Comparison of ENCODE assay signal across 8 mouse cellular contexts in the genomic region with DNA sequence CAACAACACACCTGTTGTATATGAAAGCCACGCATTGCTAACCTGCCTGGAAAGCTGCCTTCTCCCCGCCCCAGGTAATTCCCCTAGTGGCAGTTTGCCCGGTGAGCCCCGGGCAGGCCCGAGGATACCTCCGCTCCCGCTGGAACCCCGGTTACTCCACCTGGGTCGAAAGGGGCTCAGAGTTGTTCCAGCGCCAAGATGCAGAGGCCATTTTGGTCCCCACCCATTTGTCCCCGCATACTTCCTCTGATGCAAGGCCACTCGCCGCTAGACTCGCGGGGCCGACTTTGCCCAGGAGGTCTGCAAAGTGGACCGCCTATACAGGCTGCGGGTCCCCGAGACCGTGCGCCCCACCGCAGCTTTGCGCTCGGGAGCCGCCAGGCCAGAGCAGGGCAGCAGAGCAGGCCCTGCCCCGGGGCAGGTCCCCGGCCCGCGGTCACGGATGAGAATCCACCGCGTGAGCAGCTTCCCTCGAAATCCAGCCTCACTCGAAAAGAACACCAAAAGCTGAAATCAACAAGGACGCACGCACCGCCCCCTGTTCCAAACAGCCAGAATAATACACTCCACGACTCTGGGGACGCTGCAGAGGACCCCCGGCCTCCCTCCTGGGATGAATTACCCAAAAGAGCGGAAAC. TPM values are rescaled to one million over a fixed set of nuclear protein-coding genes. Genes with fewer than 3 reads are reported as not detected.
DNase-seq lines count a peak whose midpoint lies in the region; ATAC-seq and TF ChIP-seq lines count a peak whose summit lies in the region.

No protein-coding gene starts in this region.

- ATAC-seq in erythroblast, adult 5-6 weeks (replicated peaks; ENCODE audit: low FRiP score, poor library complexity, severe bottlenecking): no peak
- peak; percentile 60; the same call in 1 of the 2 replicates for ATAC-seq in hindbrain, embryonic 14.5 days (ENCODE audit: low FRiP score)
- no peak for ATAC-seq in limb, embryonic 14.5 days (ENCODE audit: low FRiP score, low read depth)
- ATAC-seq in megakaryocyte-erythroid progenitor cell, adult 5-6 weeks (replicated peaks; ENCODE audit: low FRiP score, low TSS enrichment, poor library complexity, severe bottlenecking): no peak

- peaks cover 55% of the 10 kb centered on the region for H3K27me3 ChIP-seq in erythroblast, embryonic 14.5 days (ENCODE audit: control insufficient read depth)
- peaks cover 60% of the 10 kb centered on the region for H3K27me3 ChIP-seq in embryonic facial prominence, embryonic 10.5 days (replicated peaks; ENCODE audit: low read depth, poor library complexity, severe bottlenecking)
- peaks cover 60% of the 10 kb centered on the region for H3K27me3 ChIP-seq in hindbrain, embryonic 14.5 days (ENCODE audit: control insufficient read depth, insufficient read depth, low read length)
- peaks cover 41% of the 10 kb centered on the region for H3K27me3 ChIP-seq in limb, embryonic 14.5 days (ENCODE audit: control insufficient read depth, insufficient read depth, low read length)
- peaks cover 23% of the 10 kb centered on the region for H3K27me3 ChIP-seq in myocyte (ENCODE audit: control insufficient read depth, insufficient read depth, insufficient read length)

- H3K9ac ChIP-seq in ES-E14 (ENCODE audit: insufficient read depth, low read depth, low read length, poor library complexity, severe bottlenecking): peak overlapping the region; percentile 83
- H3K9ac ChIP-seq in hindbrain, embryonic 14.5 days: peak overlapping the region; percentile 55
- peak overlapping the region; percentile 51 for H3K9ac ChIP-seq in limb, embryonic 14.5 days (ENCODE audit: low read depth, low read length, severe bottlenecking)

- H3K9me3 ChIP-seq in erythroblast, embryonic 14.5 days (ENCODE audit: control insufficient read depth, low read length): no peaks in the 10 kb centered on the region; the same call in 1 of the 2 replicates
- no peaks in the 10 kb centered on the region for H3K9me3 ChIP-seq in ES-E14 (ENCODE audit: control insufficient read depth, insufficient read depth, low read depth, low read length)
- no peaks in the 10 kb centered on the region for H3K9me3 ChIP-seq in embryonic facial prominence, embryonic 10.5 days
- no peaks in the 10 kb centered on the region for H3K9me3 ChIP-seq in hindbrain, embryonic 14.5 days (ENCODE audit: control insufficient read depth, low read length)
- H3K9me3 ChIP-seq in limb, embryonic 14.5 days (ENCODE audit: control insufficient read depth, low read length): no peaks in the 10 kb centered on the region

- peak overlapping the region; percentile 30 for H3ac ChIP-seq in myocyte (ENCODE audit: control insufficient read depth, insufficient read length)

- WGBS in embryonic facial prominence, embryonic 10.5 days: under 1% methylated on average over 41 of the region's 41 CpGs
- 1% methylated on average over 41 of the region's 41 CpGs for WGBS in hindbrain, embryonic 14.5 days
- WGBS in limb, embryonic 14.5 days: 2% methylated on average over 32 of the region's 41 CpGs

- peak overlapping the region; percentile 60 for H3K4me3 ChIP-seq in erythroblast, embryonic 14.5 days (replicated peaks)
- H3K4me3 ChIP-seq in ES-E14 (ENCODE audit: insufficient read depth in 1 of 2, low read depth in 1 of 2, low read length in 2 of 2, poor library complexity in 1 of 2, severe bottlenecking in 1 of 2): peak overlapping the region; percentile 86 to 95
- H3K4me3 ChIP-seq in embryonic facial prominence, embryonic 10.5 days: peak overlapping the region; percentile 74
- H3K4me3 ChIP-seq in hindbrain, embryonic 14.5 days (replicated peaks; ENCODE audit: low read length): peak overlapping the region; percentile 57
- peak overlapping the region; percentile 56 for H3K4me3 ChIP-seq in limb, embryonic 14.5 days (replicated peaks; ENCODE audit: low read length)
- H3K4me3 ChIP-seq in myocyte: peak overlapping the region; percentile 20

- peaks cover 7% of the 10 kb centered on the region for H3K4me1 ChIP-seq in erythroblast, embryonic 14.5 days (ENCODE audit: control insufficient read depth)
- peaks cover 0 to 3% of the 10 kb centered on the region in 2 experiments; a peak in 1 of 4 replicates for H3K4me1 ChIP-seq in ES-E14 (ENCODE audit: control insufficient read depth in 2 of 2, insufficient read depth in 2 of 2, low read length in 2 of 2, poor library complexity in 1 of 2)
- peaks cover 20% of the 10 kb centered on the region for H3K4me1 ChIP-seq in embryonic facial prominence, embryonic 10.5 days
- H3K4me1 ChIP-seq in hindbrain, embryonic 14.5 days (replicated peaks; ENCODE audit: control insufficient read depth, insufficient read depth, low read length): peaks cover 13% of the 10 kb centered on the region
- H3K4me1 ChIP-seq in limb, embryonic 14.5 days (ENCODE audit: control insufficient read depth, insufficient read depth, low read length): peaks cover 7% of the 10 kb centered on the region

- no peaks in the 10 kb centered on the region; the same call in 1 of the 2 replicates for H3K36me3 ChIP-seq in erythroblast, embryonic 14.5 days (ENCODE audit: control insufficient read depth)
- H3K36me3 ChIP-seq in ES-E14 (ENCODE audit: control insufficient read depth, insufficient read depth, low read length, poor library complexity, severe bottlenecking) (no peaks in the 10 kb centered on the region), myocyte (ENCODE audit: control insufficient read depth, insufficient read depth) (no peaks in the 10 kb centered on the region)
- H3K36me3 ChIP-seq in embryonic facial prominence, embryonic 10.5 days (replicated peaks): no peaks in the 10 kb centered on the region
- H3K36me3 ChIP-seq in hindbrain, embryonic 14.5 days (replicated peaks; ENCODE audit: control insufficient read depth, insufficient read depth): no peaks in the 10 kb centered on the region
- no peaks in the 10 kb centered on the region for H3K36me3 ChIP-seq in limb, embryonic 14.5 days (ENCODE audit: control insufficient read depth, insufficient read depth, low read length)

- H3K27ac ChIP-seq in ES-E14 (ENCODE audit: insufficient read depth, low read depth, low read length, poor library complexity, severe bottlenecking): no peak overlapping the region
- H3K27ac ChIP-seq in embryonic facial prominence, embryonic 10.5 days (replicated peaks): peak overlapping the region; percentile 49
- H3K27ac ChIP-seq in hindbrain, embryonic 14.5 days: no peak overlapping the region
- no peak overlapping the region for H3K27ac ChIP-seq in limb, embryonic 14.5 days (replicated peaks; ENCODE audit: low read depth, low read length)

- no peak for TF ChIP-seq POLR2A in limb, embryonic 14.5 days (IDR thresholded peaks at IDR 0.05; ENCODE audit: borderline replicate concordance, extremely low read depth, insufficient read depth, insufficient read length)
- no peak for TF ChIP-seq POLR2A in myocyte (IDR thresholded peaks at IDR 0.05; ENCODE audit: insufficient read length, low read depth)

- H3K4me2 ChIP-seq in hindbrain, embryonic 14.5 days (replicated peaks): peak overlapping the region; percentile 100
- peak overlapping the region; percentile 100 for H3K4me2 ChIP-seq in limb, embryonic 14.5 days (replicated peaks; ENCODE audit: low read depth, low read length, severe bottlenecking)
- H3K4me2 ChIP-seq in myocyte (ENCODE audit: low read depth): peak overlapping the region; percentile 83

- in situ Hi-C loops in ES-E14 (cut with MboI; ENCODE audit: low sequenced_read_pairs in 2 of 2, unreplicated experiment in 2 of 2): no loop called here

- no peaks in the 10 kb centered on the region for H3K79me2 ChIP-seq in myocyte (ENCODE audit: control insufficient read depth, insufficient read depth)

- DNase-seq in ES-E14 (ENCODE audit: low read depth, low spot score): no peak
- peak; percentile 48 for DNase-seq in embryonic facial prominence, embryonic 10.5 days (ENCODE audit: low spot score)
- no peak for DNase-seq in hindbrain, embryonic 14.5 days (ENCODE audit: low spot score)
- DNase-seq in limb, embryonic 14.5 days (ENCODE audit: low spot score): no peak

TF ChIP-seq in ES-E14, 5 proteins besides CTCF, POLR2A, EP300 and RAD21 (continues in another document):
- TF ChIP-seq ZNF384 (IDR thresholded peaks at IDR 0.05; ENCODE audit: low read depth, low read length) (no peak), CHD2 (IDR thresholded peaks at IDR 0.05; ENCODE audit: low read depth, low read length) (no peak), HCFC1 (IDR thresholded peaks at IDR 0.05; ENCODE audit: borderline replicate concordance, insufficient read depth, low read length) (no peak)

TF ChIP-seq in myocyte, 11 proteins besides CTCF, POLR2A, EP300 and RAD21:
- TF ChIP-seq USF1 (IDR thresholded peaks at IDR 0.05; ENCODE audit: low read depth): no peak

RNA-seq across cellular contexts. Expression of a gene that starts 1.0 kb away (rescaled TPM):
- polyA plus RNA-seq in erythroblast, embryonic 14.5 days (2012): not detected in 2 replicates
- total RNA-seq in erythroblast, adult 5-6 weeks (2015; ENCODE audit: low replicate concordance): not detected in 2 replicates
- 1.4 TPM in 1 of 2 replicates, not detected in the other for total RNA-seq in erythroblast, adult 5-6 weeks (2017; ENCODE audit: low replicate concordance)
- 6.2 and 17.1 TPM in 2 replicates for total RNA-seq in ES-E14 (2012; rRNA removed)
- polyA plus RNA-seq in embryonic facial prominence, embryonic 10.5 days (2016; fragmentation: Nextera tagmentation; extraction: Ambion mirVana): 6.2 and 6.5 TPM in 2 replicates
- 11.0 and 13.1 TPM in 2 replicates for polyA plus RNA-seq in hindbrain, embryonic 14.5 days (2014; fragmentation: Nextera tagmentation; extraction: Ambion mirVana)
- 1.9 and 3.1 TPM in 2 replicates for polyA plus RNA-seq in limb, embryonic 14.5 days (2012; rRNA removed)
- 7.4 and 8.8 TPM in 2 replicates for polyA plus RNA-seq in limb, embryonic 14.5 days (2014; fragmentation: Nextera tagmentation; extraction: Ambion mirVana)
- polyA plus RNA-seq in myocyte (2012; fragmentation: generic; extraction: Trizol): 0.05 TPM
- not detected in 2 replicates for total RNA-seq in megakaryocyte-erythroid progenitor cell, adult 5-6 weeks (2014; fragmentation: Nextera tagmentation)
- not detected in 2 replicates for total RNA-seq in megakaryocyte-erythroid progenitor cell, adult 5-6 weeks (2017)

RNA-seq across cellular contexts. Expression of a gene that starts 59.1 kb away (rescaled TPM):
- polyA plus RNA-seq in erythroblast, embryonic 14.5 days (2012): 0.46 and 1.3 TPM in 2 replicates
- 10.0 and 12.9 TPM in 2 replicates for total RNA-seq in erythroblast, adult 5-6 weeks (2015; ENCODE audit: low replicate concordance)
- total RNA-seq in erythroblast, adult 5-6 weeks (2017; ENCODE audit: low replicate concordance): 28.4 and 47.4 TPM in 2 replicates
- 39.6 and 39.7 TPM in 2 replicates for total RNA-seq in ES-E14 (2012; rRNA removed)
- polyA plus RNA-seq in embryonic facial prominence, embryonic 10.5 days (2016; fragmentation: Nextera tagmentation; extraction: Ambion mirVana): 83.6 and 93.1 TPM in 2 replicates
- 77.3 and 81.3 TPM in 2 replicates for polyA plus RNA-seq in hindbrain, embryonic 14.5 days (2014; fragmentation: Nextera tagmentation; extraction: Ambion mirVana)
- 95.3 and 102 TPM in 2 replicates for polyA plus RNA-seq in limb, embryonic 14.5 days (2012; rRNA removed)
- polyA plus RNA-seq in limb, embryonic 14.5 days (2014; fragmentation: Nextera tagmentation; extraction: Ambion mirVana): 62.6 and 62.9 TPM in 2 replicates
- 13.1 TPM for polyA plus RNA-seq in myocyte (2012; fragmentation: generic; extraction: Trizol)
- total RNA-seq in megakaryocyte-erythroid progenitor cell, adult 5-6 weeks (2014; fragmentation: Nextera tagmentation): 56.9 and 85.2 TPM in 2 replicates
- 89.8 and 98.7 TPM in 2 replicates for total RNA-seq in megakaryocyte-erythroid progenitor cell, adult 5-6 weeks (2017)

Comparison
In these comparisons a context has a peak if more than half of its experiments do, and no peak if none do; other contexts are left out.
1. H3K4me3 ChIP-seq: peak in every context shown above with its lines; median percentile 90 in ES-E14; 74 in embryonic facial prominence, embryonic 10.5 days; 60 in erythroblast, embryonic 14.5 days; 57 in hindbrain, embryonic 14.5 days; 56 in limb, embryonic 14.5 days; 20 in myocyte.